Mouse (Mus musculus) cerebellum, adult 18-20 months (tissue): ENCODE data around the gene Fis1.

Source experiments
- DNase-seq, 2 experiments: peaks; one replicate each; pipeline ENCODE4 v3.0.0; 2021

Gene Fis1

DNA sequence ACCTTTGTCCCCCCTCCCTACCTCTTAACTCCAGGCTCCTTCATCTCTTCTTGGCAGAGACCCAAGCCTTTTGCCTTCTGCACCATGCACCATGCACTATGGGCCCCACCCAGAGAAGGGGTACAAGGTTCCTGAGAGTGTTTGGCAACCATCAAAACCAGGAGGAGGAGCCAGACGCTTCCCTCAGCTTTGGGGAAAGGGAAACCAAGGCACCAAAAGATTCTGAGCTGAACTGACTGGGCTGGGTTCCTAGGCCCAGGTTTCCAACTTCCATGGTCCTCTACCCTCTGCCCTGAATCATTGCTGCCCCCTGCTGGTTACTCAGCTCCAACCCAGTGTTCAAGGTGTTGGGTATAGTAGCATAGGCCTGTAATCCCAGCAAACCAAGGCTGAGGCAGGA is 17.6 kb downstream of the Fis1 start:
- peak; percentile 43 to 54 for DNase-seq

DNA sequence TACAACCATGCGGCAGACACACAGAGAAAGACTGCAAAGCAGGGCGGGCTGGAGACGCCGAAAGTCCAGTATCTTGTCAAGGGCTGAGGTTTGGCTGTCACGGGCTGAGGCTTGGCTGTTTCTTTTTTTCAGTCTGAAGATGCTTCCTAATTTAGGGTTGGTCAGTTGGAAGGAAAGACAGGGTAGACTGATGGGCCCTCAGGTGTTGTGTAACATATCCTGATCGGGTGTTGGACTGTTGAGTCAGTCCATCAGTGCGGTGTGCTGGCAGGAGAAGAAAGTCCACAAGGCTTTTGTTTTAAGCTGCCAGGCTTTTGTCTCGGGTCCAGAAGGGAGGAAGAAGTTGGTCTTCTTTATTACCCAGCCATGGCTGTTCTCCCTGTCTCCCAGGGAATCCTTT is 20.6 kb downstream of the Fis1 start:
- DNase-seq = no peak

DNA sequence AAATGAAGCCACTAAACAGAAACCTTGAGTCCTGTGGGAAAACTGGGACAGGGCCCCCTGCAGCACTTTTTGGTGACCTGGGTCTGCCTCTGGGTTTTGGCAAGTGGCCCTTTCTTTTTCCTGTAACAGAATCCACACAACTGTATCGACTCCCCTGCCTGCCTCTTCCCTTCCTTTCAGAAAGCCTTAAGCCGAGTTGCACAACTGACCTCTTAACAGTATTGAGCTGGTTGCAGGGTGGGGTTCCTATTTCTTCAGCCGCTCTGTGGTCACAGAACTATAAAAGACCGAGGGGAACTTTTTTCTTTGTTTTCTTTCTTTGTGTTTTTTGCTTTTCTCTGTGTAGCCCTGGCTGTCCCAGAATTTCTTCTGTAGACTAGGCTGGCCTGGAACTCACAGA is 24.7 kb downstream of the Fis1 start:
- no peak for DNase-seq

DNA sequence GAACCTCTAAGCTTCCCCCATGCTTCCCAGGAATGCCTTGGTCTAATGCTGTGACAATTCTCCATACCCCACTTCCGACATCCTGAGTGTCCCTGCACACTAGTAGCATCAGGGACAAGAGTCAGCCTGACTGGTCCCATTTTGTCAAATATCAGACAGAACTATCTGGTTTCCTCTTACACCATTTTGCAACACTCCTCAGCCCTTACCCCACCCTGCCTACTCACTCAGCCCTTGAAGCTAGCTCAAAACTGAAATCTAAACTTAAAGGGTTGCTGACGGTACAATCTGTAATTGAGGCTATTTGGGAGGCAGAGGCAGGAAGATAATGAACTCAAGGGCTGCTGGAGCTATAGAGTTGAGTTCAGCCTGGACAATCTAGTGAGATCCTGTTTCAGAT is 26.7 kb downstream of the Fis1 start:
- DNase-seq = no peak

DNA sequence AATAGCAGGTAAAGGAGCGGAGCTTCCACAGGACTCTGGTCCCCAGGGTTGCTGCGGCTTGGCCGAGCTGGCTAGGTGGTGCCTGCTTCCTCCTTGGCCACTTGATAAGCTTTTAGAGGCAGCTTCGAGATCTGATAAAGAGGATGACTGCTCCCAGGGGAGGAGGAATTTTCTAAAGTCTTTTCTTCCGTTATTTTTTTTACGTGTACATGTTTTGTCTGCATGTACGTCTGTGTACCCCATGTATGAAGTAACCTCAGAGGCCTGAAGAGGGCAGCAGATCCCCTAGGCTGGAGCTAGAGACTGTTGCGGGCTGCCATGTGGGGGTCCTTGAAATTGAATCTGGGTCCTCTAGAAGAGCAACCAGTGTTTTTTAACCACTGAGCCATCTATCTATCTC is 27.9 kb downstream of the Fis1 start:
- DNase-seq = no peak

DNA sequence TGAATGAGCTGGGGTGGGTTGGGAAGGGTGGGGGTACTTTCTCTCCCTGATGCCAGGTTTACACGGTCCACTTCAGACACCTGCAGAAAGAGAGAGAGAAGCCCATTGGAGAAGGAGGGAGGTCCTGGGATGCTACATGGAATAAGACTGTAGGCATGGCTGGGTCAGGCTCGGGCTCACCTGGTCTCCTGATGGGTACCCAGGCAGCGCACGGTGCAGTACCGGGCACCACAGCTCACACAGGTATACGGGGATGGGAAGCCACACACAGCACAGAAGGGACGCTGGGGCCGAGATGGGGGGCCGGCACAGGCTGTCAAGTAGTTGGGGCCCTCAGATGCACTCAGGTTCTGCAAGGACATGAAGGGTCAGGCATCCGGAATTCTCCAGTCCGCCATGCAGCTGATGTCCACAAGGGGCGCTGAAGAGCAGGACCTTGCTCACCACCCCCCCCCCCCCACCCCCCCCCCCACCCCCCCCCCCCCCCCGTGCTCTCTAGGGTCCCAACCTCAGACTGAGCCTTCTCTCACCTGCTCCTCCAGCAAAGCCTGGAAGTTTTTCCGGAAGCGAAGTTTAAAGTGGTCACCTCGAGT is 29.4 kb downstream of the Fis1 start:
- DNase-seq = peak; percentile 48 to 65

DNA sequence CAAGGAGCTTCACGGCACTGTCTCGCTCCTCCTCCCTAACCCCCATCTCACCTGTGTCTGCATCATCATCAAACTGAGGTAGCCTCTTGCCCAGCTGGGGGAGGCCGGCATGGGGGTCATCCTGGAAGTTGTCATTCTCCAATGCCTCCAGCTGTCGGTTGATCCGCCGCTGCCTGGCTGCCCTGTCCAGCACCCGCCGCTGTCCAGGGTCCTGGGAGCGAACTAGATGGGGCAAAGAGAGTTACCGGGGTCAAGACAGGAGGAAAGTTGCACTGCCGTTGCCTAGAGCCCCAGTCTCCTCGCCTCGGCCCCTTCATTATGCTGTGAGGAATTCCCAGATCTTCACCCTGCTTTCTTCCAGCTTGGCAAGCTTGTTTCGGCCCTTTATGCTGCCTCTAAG is 31.8 kb downstream of the Fis1 start:
- no peak for DNase-seq

DNA sequence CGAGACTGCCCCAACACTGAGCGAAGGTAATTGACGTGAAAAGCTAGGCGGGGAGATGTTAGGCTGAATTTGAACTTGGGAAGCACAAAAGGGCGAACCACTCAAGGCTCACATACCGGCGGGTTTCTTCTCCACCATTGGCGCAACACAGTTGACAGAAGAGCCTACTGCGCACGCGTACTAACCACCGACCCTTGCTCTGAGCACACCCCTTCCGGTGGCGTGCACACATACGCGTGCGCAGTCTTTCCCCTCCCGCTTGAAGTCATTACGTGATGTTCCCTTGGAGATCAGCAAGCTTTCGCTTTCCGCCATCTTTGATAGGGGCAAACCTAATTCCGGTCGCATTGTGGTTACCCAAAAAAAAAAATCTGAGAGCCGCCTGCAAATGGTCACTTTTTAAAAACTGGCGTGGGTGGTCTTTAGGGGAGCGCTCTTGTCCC is 33.6 kb downstream of the Fis1 start, which contains the start of gene Plod3:
Gene Plod3 (plus strand): TSS at position 325 of the 443 bp plus-strand sequence.
- peak; percentile 97 to 98 for DNase-seq

DNA sequence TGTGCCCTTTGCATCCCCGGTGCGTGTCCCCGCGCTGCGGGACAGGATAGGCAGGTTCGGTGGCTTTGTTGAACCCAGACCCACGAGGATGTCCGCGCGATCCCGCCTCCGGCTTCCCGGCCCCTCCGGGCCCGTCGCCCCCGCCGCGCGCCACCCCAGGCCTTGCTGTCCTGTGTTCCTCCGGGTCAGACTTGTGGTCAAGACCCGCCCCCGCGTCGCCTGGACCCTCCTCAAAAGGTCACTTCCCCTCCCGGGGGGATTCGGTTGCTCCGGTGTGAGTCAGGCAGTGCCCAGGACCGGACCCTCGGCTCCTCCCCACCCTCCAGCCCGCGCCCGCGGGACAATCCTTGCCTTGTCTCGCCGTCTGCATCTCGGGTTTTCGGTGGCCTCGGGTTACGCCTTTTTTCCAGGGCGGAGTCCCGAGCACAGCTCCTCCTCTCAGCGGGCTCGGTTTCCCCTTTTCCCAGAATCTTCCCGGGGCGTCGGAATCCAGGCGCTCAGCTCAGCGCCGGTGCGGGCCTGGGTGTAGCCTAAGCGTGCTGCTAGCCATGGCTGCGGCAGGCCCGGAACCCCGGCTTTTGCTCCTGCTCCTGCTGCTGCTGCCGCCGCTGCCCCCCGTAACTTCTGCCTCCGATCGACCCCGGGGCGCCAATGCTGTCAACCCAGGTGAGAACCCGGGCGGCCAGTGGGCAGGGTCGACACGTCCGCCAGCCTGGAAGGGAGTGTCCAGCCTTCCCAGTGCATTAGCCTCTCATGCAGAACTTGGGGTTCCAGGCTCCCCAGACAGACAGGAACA is 34.3 kb downstream of the Fis1 start:
- peak; percentile 76 to 83 for DNase-seq

DNA sequence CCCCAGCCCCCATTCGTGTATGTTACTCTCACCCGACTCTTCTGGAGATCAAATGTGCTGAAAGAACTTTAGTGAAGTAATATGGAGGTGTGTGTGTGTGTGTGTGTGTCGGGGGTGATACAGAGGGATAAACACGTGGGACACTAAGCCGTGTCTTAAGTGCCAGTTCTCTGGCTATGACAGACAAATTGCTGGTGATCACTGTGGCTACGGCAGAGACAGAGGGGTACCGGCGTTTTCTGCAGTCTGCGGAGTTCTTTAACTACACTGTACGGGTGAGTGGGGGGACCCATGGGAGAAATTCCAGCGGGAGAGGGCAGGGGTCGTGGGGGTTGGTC is 34.8 kb downstream of the Fis1 start, which contains the start of gene Znhit1:
Gene Znhit1 (minus strand): TSS at position 88 of the 338 bp plus-strand sequence.
- no peak for DNase-seq

DNA sequence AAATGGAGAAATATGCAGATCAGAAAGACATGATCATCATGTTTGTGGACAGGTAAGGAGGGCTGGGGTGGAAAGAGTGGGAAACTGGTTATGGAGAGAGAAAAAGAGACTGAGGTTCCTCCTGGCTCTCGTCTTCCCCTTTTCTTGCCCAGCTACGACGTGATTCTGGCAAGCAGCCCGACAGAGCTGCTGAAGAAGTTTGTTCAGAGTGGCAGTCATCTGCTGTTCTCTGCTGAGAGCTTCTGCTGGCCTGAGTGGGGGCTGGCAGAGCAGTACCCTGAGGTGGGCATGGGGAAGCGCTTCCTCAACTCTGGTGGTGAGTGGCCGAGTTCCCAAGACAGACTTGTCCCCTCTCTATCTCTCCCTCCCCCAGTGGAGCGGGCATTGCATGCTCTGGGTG is 35.3 kb downstream of the Fis1 start:
- peak in 1 of 2 experiments; percentile 18 for DNase-seq

DNA sequence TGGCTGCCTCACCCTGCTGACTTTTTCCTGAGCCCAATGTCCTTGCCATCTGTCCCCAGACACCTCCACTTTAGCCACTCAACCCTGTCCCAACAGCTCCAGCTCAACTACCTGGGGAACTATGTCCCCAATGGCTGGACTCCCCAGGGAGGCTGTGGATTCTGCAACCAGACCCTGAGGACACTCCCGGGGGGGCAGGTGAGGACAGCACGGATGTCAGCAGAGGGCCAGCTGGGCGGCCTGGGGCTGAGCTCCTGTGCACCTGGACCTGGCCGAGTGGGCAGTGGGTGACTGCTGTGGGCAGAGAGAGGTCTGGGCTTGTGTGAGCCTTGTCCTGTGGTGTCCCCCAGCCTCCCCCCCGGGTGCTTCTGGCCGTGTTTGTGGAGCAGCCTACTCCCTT is 36.7 kb downstream of the Fis1 start:
- DNase-seq = no peak

DNA sequence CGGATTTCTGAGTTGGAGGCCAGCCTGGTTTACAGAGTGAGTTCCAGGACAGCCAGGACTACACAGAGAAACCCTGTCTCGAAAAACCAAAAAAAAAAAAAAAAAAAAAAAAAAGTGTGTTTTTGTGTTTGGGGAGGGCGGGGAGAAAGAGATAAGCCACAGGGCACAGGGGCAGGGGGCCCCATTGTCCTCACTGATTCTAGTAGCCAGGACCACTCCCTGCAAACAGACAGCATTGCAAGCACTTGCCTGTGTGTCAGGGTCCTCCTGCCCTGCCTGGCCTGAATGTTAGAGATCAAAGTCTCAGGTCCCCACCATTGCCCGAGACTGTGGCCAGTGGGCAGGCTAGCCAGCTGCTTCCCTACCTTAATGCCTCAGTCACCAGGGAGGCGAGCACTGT is 46.4 kb downstream of the Fis1 start:
- no peak for DNase-seq

DNA sequence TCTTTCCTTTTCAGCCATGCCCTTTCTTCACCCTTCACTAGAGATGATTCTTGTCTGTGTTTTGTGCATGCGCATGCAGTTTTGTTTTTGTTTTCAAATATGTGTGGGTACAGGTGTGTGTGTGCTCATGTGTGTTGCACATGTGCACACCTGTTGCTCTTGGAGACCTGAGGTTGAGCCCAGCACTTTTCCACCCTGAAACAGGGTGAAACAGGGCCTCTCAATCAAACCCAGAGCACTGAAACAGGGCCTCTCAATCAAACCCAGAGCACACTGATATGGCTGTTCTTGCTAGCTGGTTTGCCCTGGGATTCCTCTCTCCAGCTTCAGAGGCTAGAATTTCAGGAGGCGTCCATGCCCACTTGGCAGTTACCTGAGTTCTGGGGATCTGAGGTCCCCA is 47.5 kb downstream of the Fis1 start:
- DNase-seq = no peak

DNA sequence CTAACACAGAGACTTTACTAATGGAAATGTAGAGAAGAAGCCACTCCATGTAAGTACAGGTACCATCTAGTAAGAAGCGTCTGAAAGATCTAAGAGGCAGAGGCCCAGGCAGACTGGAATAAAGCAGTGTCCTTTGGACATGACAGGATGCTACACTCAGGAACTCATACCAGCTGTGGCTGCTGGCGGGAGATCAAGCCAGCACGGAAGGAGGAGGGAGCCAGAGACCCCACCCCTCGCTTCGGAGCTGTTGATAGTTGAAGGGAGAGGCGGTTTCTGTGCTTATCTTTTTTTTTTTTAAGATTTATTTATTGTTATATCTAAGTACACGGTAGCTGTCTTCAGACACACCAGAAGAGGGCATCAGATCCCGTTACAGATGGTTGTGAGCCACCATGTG is 54.2 kb downstream of the Fis1 start:
- no peak for DNase-seq

DNA sequence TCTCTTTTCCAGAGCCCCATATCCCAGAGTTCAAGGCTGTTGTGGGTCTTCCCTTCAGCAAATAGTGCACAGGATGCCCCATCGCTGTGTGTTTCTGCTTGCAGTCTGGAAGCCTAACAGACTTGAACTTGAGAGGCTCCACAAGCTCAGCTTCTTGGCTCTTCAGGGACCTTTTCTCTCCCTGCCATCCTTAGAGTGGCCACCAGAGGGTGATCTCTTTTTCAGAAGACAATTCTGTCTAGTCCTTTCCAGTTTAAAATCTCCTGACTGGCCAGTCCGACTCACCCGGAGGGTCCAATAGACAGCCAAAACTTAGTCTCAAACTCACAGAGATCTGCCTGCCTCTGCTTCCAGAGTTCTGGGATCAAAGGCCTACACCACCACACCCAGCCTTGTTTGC is 56.9 kb downstream of the Fis1 start:
- DNase-seq = peak; percentile 51 to 57

DNA sequence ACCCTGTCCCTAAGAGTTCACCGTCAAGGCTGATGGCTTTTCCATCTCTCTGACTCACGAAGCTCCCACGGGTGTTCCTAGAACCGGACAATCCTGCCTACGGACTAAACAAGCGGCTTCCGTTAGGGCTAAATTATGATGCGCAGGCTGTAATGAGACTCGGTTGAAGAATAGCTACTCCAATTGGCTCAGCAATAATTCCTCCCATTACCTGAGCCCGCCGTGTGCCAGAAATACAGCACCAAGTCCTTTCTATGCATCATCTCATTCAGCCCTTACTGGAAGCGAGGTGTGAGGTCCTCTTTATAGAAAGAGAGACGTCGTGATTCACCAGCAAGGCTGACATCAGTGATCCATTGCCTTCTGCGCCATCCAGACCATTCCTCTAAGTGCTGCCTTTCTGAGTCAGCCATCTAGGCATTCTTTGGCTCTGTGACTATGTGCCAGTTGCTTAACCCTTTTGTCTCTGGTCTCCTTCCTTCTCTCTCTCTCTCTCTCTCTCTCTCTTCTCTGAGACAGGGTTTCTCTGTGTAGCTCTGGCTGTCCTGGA is 59.4 kb downstream of the Fis1 start:
- no peak for DNase-seq
